Mouse (Mus musculus): ENCODE results near the gene Tspear.
"Not testable (repeated sequence)": the region's sequence is repeated elsewhere in the genome, so short reads cannot be mapped to it uniquely, and the experiment has no call there.

DNA sequence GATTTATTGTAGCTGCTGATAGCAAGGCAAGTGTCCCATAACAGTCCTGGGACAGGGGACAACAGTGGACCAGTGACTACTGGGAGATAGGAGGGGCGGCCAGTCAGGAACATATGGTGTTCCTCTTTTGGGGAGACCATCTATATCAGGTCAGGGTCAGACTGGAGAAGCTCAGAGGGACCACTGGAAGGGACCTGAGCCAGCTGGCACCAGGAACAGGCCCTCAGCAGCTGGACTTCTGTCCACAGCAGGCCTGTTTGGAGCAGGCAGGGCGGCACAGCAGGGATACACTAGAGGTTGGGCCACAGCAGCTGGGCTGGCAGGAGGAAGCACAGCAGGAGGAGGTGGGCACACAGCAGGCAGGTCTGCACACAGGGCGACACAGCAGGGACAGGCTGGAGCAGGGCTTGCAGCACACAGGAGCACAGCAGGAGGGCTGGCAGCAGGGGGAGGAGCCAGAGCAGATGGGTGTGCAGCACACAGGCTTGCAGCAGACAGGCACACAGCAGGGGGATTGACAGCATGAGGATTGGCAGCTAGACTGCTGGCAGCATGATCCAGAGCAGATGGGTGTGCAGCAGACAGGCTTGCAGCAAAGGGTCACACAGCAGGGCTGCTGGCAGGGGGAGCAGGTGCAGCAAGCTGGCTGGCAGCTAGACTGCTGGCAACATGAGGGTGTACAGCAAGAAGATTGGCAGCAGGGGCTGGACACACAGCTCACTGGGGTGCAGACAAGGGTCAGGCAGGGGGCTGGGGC, 112.0 kb downstream of the Tspear start:
- TF ChIP-seq CTCF (IDR thresholded peaks at IDR 0.05; ENCODE audit: control insufficient read depth, insufficient read depth, insufficient replicate concordance, low read depth, low read length); POLR2A (IDR thresholded peaks at IDR 0.05; ENCODE audit: control insufficient read depth, low read depth, low read length): not testable (repeated sequence)

Measured in testis, adult 2 months (tissue).